Comparison of ENCODE assay signal across 13 mouse cellular contexts in genomic region chr2:166343551-166344340, GRCm38 (mm10).
DNase-seq lines count a peak whose midpoint lies in the region; ATAC-seq and TF ChIP-seq lines count a peak whose summit lies in the region.
"Had no signal": no experiment of that assay in that cellular context is flagged by ENCODE, and none has a peak within 500 bp of the region (broad histone marks: within the 10 kb centered on the region; RNA-seq: fewer than 3 reads in every experiment).

No protein-coding gene starts in this region.

- TF ChIP-seq EP300 in stomach, postnatal 0 days (optimal IDR thresholded peaks at IDR 0.05) = no peak

- intact Hi-C loops in heart, postnatal 14 days (cut with DNase I) = loop anchor here (5.0 kb wide), 1 partner anchor 186 kb away; the partner anchor contains the start of gene Sulf2

- DNase-seq in heart, postnatal 14 days = no peak
- peak; percentile 12 for DNase-seq in neural tube, embryonic 11.5 days (ENCODE audit: low spot score)
- DNase-seq in limb, embryonic 11.5 days (ENCODE audit: low spot score) = peak; percentile 70
- DNase-seq in stomach, postnatal 0 days (ENCODE audit: low spot score) = no peak
- DNase-seq in thymus, postnatal 36 days = no peak
- no peak for DNase-seq in gastrocnemius, adult 18-20 months (ENCODE audit: low spot score)
- DNase-seq: cerebellum, adult 2 months; kidney, adult 11 months; liver, embryonic 13.5 days had no signal

- H3K27me3 ChIP-seq in heart, embryonic 13.5 days (replicated peaks) = peaks cover 10% of the 10 kb centered on the region; the same call in 1 of the 2 replicates
- H3K27me3 ChIP-seq in neural tube, embryonic 11.5 days (ENCODE audit: control insufficient read depth, insufficient read depth, low read length) = no peaks in the 10 kb centered on the region
- no peaks in the 10 kb centered on the region for H3K27me3 ChIP-seq in neural tube, embryonic 15.5 days (replicated peaks)
- no peaks in the 10 kb centered on the region for H3K27me3 ChIP-seq in limb, embryonic 11.5 days (ENCODE audit: control insufficient read depth, insufficient read depth, low read length)
- H3K27me3 ChIP-seq in stomach, postnatal 0 days (ENCODE audit: control insufficient read depth, insufficient read depth, low read length) = no peaks in the 10 kb centered on the region

- H3K27ac ChIP-seq in heart, embryonic 13.5 days (replicated peaks) = no peak overlapping the region
- H3K27ac ChIP-seq in neural tube, embryonic 11.5 days (ENCODE audit: low read depth, low read length) = no peak overlapping the region
- no peak overlapping the region for H3K27ac ChIP-seq in neural tube, embryonic 15.5 days (replicated peaks)
- peak overlapping the region; percentile 78 for H3K27ac ChIP-seq in limb, embryonic 11.5 days (replicated peaks; ENCODE audit: low read depth, low read length)
- H3K27ac ChIP-seq in stomach, postnatal 0 days (replicated peaks) = peak overlapping the region; percentile 30; the same call in 1 of the 2 replicates
- H3K27ac ChIP-seq: left cerebral cortex, adult 2 months; liver, embryonic 13.5 days had no signal

- peaks cover 3% of the 10 kb centered on the region; the same call in 1 of the 2 replicates for H3K9me3 ChIP-seq in heart, embryonic 13.5 days
- H3K9me3 ChIP-seq in neural tube, embryonic 11.5 days (ENCODE audit: control insufficient read depth, low read length) = no peaks in the 10 kb centered on the region
- no peaks in the 10 kb centered on the region for H3K9me3 ChIP-seq in neural tube, embryonic 15.5 days (replicated peaks)
- H3K9me3 ChIP-seq in limb, embryonic 11.5 days (ENCODE audit: control insufficient read depth, low read length) = no peaks in the 10 kb centered on the region
- H3K9me3 ChIP-seq in stomach, postnatal 0 days (ENCODE audit: control insufficient read depth, low read length) = no peaks in the 10 kb centered on the region
- H3K9me3 ChIP-seq: liver, embryonic 13.5 days had no signal

- ATAC-seq in heart, embryonic 13.5 days (ENCODE audit: extremely low read depth, insufficient number of reproducible peaks, low FRiP score, low TSS enrichment) = no peak
- no peak for ATAC-seq in neural tube, embryonic 11.5 days (ENCODE audit: insufficient read depth, low FRiP score, low TSS enrichment)
- ATAC-seq in neural tube, embryonic 15.5 days (ENCODE audit: low FRiP score) = no peak
- no peak for ATAC-seq in limb, embryonic 11.5 days (ENCODE audit: insufficient number of reproducible peaks, low FRiP score, low TSS enrichment, low read depth)
- no peak for ATAC-seq in stomach, postnatal 0 days (ENCODE audit: low FRiP score, low TSS enrichment)
- ATAC-seq: activated CD4-positive, CD25-positive, alpha-beta regulatory T cell, adult 4 months had no signal

- no peaks in the 10 kb centered on the region for H3K36me3 ChIP-seq in heart, embryonic 13.5 days
- no peaks in the 10 kb centered on the region for H3K36me3 ChIP-seq in neural tube, embryonic 11.5 days (ENCODE audit: control insufficient read depth, insufficient read depth, low read length)
- no peaks in the 10 kb centered on the region for H3K36me3 ChIP-seq in neural tube, embryonic 15.5 days
- no peaks in the 10 kb centered on the region for H3K36me3 ChIP-seq in limb, embryonic 11.5 days (ENCODE audit: control insufficient read depth, insufficient read depth, low read length)
- no peaks in the 10 kb centered on the region for H3K36me3 ChIP-seq in stomach, postnatal 0 days (ENCODE audit: control insufficient read depth, insufficient read depth, low read length)
- H3K36me3 ChIP-seq: liver, embryonic 13.5 days had no signal

- WGBS in heart, embryonic 13.5 days = 39% methylated on average over 10 of the region's 10 CpGs
- WGBS in neural tube, embryonic 11.5 days = 22% methylated on average over 10 of the region's 10 CpGs
- WGBS in neural tube, embryonic 15.5 days = 24% methylated on average over 10 of the region's 10 CpGs
- 15% methylated on average over 10 of the region's 10 CpGs for WGBS in limb, embryonic 11.5 days
- 40% methylated on average over 10 of the region's 10 CpGs for WGBS in stomach, postnatal 0 days

- H3K9ac ChIP-seq in heart, embryonic 13.5 days = peak overlapping the region; percentile 44
- no peak overlapping the region for H3K9ac ChIP-seq in neural tube, embryonic 11.5 days (ENCODE audit: low read length)
- no peak overlapping the region for H3K9ac ChIP-seq in neural tube, embryonic 15.5 days (replicated peaks)
- peak overlapping the region; percentile 12; the same call in 1 of the 2 replicates for H3K9ac ChIP-seq in limb, embryonic 11.5 days (ENCODE audit: low read length)
- H3K9ac ChIP-seq in stomach, postnatal 0 days (ENCODE audit: low read length) = no peak overlapping the region
- H3K9ac ChIP-seq: liver, embryonic 13.5 days had no signal

- TF ChIP-seq CTCF in stomach, postnatal 0 days (IDR thresholded peaks at IDR 0.05; ENCODE audit: low read depth) = no peak

- no peak overlapping the region for H3K4me3 ChIP-seq in heart, embryonic 13.5 days
- no peak overlapping the region for H3K4me3 ChIP-seq in neural tube, embryonic 11.5 days (ENCODE audit: low read depth, low read length)
- H3K4me3 ChIP-seq in neural tube, embryonic 15.5 days (replicated peaks) = no peak overlapping the region
- H3K4me3 ChIP-seq in limb, embryonic 11.5 days (ENCODE audit: low read depth, low read length) = no peak overlapping the region
- H3K4me3 ChIP-seq in stomach, postnatal 0 days (ENCODE audit: low read depth, low read length) = no peak overlapping the region
- H3K4me3 ChIP-seq: left cerebral cortex, adult 2 months; liver, embryonic 13.5 days had no signal

- H3K4me1 ChIP-seq in heart, embryonic 13.5 days = peaks cover 40% of the 10 kb centered on the region
- H3K4me1 ChIP-seq in neural tube, embryonic 11.5 days (ENCODE audit: control insufficient read depth, insufficient read depth, low read length) = peaks cover 25% of the 10 kb centered on the region
- peaks cover 59% of the 10 kb centered on the region for H3K4me1 ChIP-seq in neural tube, embryonic 15.5 days
- peaks cover 40% of the 10 kb centered on the region for H3K4me1 ChIP-seq in limb, embryonic 11.5 days (ENCODE audit: control insufficient read depth, insufficient read depth, low read length)
- peaks cover 2% of the 10 kb centered on the region; the same call in 1 of the 2 replicates for H3K4me1 ChIP-seq in stomach, postnatal 0 days (replicated peaks; ENCODE audit: control insufficient read depth, insufficient read depth)
- H3K4me1 ChIP-seq: liver, embryonic 13.5 days had no signal

- no peak overlapping the region for H3K4me2 ChIP-seq in heart, embryonic 13.5 days
- no peak overlapping the region for H3K4me2 ChIP-seq in neural tube, embryonic 11.5 days (ENCODE audit: low read depth)
- no peak overlapping the region for H3K4me2 ChIP-seq in neural tube, embryonic 15.5 days
- H3K4me2 ChIP-seq in limb, embryonic 11.5 days (ENCODE audit: low read depth, severe bottlenecking) = peak overlapping the region; percentile 20; the same call in 1 of the 2 replicates
- no peak overlapping the region for H3K4me2 ChIP-seq in stomach, postnatal 0 days (replicated peaks; ENCODE audit: low read depth)
- H3K4me2 ChIP-seq: liver, embryonic 13.5 days had no signal

Comparison
In these comparisons a context has a peak if more than half of its experiments do, and no peak if none do; other contexts are left out.
1. H3K27ac ChIP-seq: peak in limb, embryonic 11.5 days (single experiment) and stomach, postnatal 0 days (single experiment); none in heart, embryonic 13.5 days (single experiment), neural tube, embryonic 11.5 days (single experiment) and neural tube, embryonic 15.5 days (single experiment).
2. H3K9ac ChIP-seq: peak in heart, embryonic 13.5 days (single experiment) and limb, embryonic 11.5 days (single experiment); none in neural tube, embryonic 11.5 days (single experiment), neural tube, embryonic 15.5 days (single experiment) and stomach, postnatal 0 days (single experiment).
3. DNase-seq: peak in neural tube, embryonic 11.5 days (single experiment) and limb, embryonic 11.5 days (single experiment); none in heart, postnatal 14 days (0 of 2), stomach, postnatal 0 days (single experiment), thymus, postnatal 36 days (0 of 2) and gastrocnemius, adult 18-20 months (single experiment).